Mouse (Mus musculus) heart, postnatal 0 days (tissue): Measurements from ENCODE around the gene Esam. TPM values are rescaled to one million over a fixed set of nuclear protein-coding genes. Genes with fewer than 3 reads are reported as not detected.

Experiments used
- ATAC-seq: fragments of 200-750 bp; cut with Nextera tagmentation; 2 replicates; pipeline ENCODE4 v1.8.0; 2017; ENCODE audit warnings: low read depth, moderate number of reproducible peaks, moderate library complexity; ENCODE audit not compliant: insufficient read depth
- DNase-seq: peaks from one replicate; pipeline ENCODE4 v3.0.0-alpha.2; 2016; ENCODE audit warnings: low spot score
- H3K27ac ChIP-seq: fragments of 300-500 bp; sonication (generic); 2 replicates; pipeline ENCODE4 v1.5.1; 2014; ENCODE audit warnings: low read depth, mild to moderate bottlenecking
- H3K27me3 ChIP-seq: fragments of 300-500 bp; sonication (generic); 2 replicates; pipeline ENCODE4 v1.6.1; 2014; ENCODE audit warnings: low read length, mixed read lengths; ENCODE audit not compliant: control insufficient read depth, insufficient read depth
- H3K36me3 ChIP-seq: fragments of 300-500 bp; sonication (generic); replicated peaks from 2 replicates; pipeline ENCODE4 v1.6.1; 2014; ENCODE audit warnings: low read length, mixed read lengths; ENCODE audit not compliant: control insufficient read depth, insufficient read depth
- H3K4me1 ChIP-seq: fragments of 300-500 bp; sonication (generic); 2 replicates; pipeline ENCODE4 v1.6.1; 2014; ENCODE audit warnings: antibody characterized with exemption; ENCODE audit not compliant: control insufficient read depth, insufficient read depth
- H3K4me2 ChIP-seq: fragments of 300-500 bp; sonication (generic); 2 replicates; pipeline ENCODE4 v1.6.1; 2014; ENCODE audit warnings: low read depth, mild to moderate bottlenecking, low read length, moderate library complexity
- H3K4me3 ChIP-seq: fragments of 300-500 bp; sonication (generic); 2 replicates; pipeline ENCODE4 v1.5.1; 2014; ENCODE audit warnings: low read depth, low read length
- H3K9ac ChIP-seq: fragments of 300-500 bp; sonication (generic); replicated peaks from 2 replicates; pipeline ENCODE4 v1.6.1; 2014; ENCODE audit warnings: low read depth, low read length, mixed read lengths
- H3K9me3 ChIP-seq: fragments of 300-500 bp; sonication (generic); replicated peaks from 2 replicates; pipeline ENCODE4 v1.6.1; 2016; ENCODE audit warnings: low read length; ENCODE audit not compliant: control insufficient read depth
- CTCF ChIP-seq: IDR thresholded peaks from 2 replicates; pipeline ENCODE4 v1.5.1; 2016; ENCODE audit warnings: antibody characterized with exemption, control low read depth, low read depth
- EP300 ChIP-seq: IDR thresholded peaks from 2 replicates; pipeline ENCODE4 v1.6.1; 2016; ENCODE audit warnings: antibody characterized with exemption, low read depth
- WGBS: fragments of 180-500 bp; shearing (Covaris S2); extraction: QIAGEN DNeasy Blood & Tissue Kit; methylation state at CpG from one replicate; pipeline ENCODE4 v1.1.7; 2014; 5-methylcytosine and 5-hydroxymethylcytosine counted together
- polyA plus RNA-seq: library from polyadenylated mRNA; unstranded; fragments of >200 nt; fragmentation: Nextera tagmentation; extraction: Ambion mirVana; gene quantifications from 2 replicates; pipeline ENCODE4 v1.2.1, GENCODE M21; 2015
- total RNA-seq: library from RNA; depleted of rRNA; stranded (reverse); fragments of >200 nt; gene quantifications from 2 replicates; pipeline ENCODE4 v1.2.3, GENCODE M21; 2014; ENCODE audit warnings: low replicate concordance

Gene Esam
- total and polyA plus RNA-seq, 2 experiments from 2014 or later, result 83.4 to 117 TPM

DNA sequence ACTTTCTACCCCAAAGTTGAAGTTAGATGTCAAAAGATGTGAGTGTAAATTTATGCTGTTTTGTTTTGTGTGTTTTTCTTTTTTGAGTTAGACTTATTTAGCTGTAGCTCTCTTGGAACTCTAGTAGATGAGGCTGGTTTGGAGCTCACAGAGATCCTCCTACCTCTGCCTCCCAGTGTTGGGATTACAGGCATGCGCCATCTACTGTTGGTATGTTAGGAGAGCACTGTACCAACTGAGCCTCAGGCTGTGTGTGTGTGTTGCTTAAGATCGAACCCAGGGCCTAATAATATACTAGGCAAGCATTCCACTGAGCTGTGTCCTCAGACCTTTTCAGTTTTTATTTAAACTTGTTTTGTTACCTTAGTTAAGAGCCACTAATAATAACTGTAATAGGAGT is 15.8 kb upstream of the Esam start:
- Histone ChIP-seq H3K27me3 (no peaks in the 10 kb centered on the region), H3K9me3 (no peaks in the 10 kb centered on the region), H3K9ac (no peak overlapping the region), H3K4me1 (peaks cover 20% of the 10 kb centered on the region; the same call in 1 of the 2 replicates), H3K27ac (no peak overlapping the region), H3K4me2 (no peak overlapping the region), H3K4me3 (no peak overlapping the region), H3K36me3 (no peaks in the 10 kb centered on the region)
- DNase-seq (no peak), ATAC-seq (no peak)
- TF ChIP-seq EP300 (no peak), CTCF (peak; percentile 13; the same call in 1 of the 2 replicates)
- 93% methylated on average over 2 of the region's 2 CpGs for WGBS

DNA sequence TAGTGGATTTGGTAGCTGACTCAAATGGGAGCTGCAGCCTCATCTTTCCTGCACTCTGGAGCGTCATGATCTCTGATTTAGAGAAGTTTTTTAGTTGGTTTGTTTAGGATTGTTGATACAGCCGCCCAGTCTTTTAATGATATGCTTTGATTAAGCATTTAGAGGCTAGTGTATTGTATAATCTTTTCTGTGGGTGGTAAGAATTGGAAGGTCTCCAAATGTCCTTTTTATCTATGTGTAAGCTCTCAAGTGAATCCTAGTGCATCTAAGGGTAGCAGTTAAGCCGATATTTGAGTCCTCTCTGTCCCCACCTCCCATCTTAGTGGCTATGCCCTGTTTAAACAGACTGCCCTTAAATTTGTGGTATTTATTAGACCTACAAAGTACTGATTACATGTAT is 13.4 kb upstream of the Esam start:
- peaks cover 9% of the 10 kb centered on the region for H3K36me3 ChIP-seq
- H3K27me3 ChIP-seq, result no peaks in the 10 kb centered on the region
- no peak overlapping the region for H3K27ac ChIP-seq
- H3K4me3 ChIP-seq, result no peak overlapping the region
- H3K9ac ChIP-seq, result no peak overlapping the region
- no peak for DNase-seq
- peaks cover 20% of the 10 kb centered on the region; the same call in 1 of the 2 replicates for H3K4me1 ChIP-seq
- H3K9me3 ChIP-seq, result no peaks in the 10 kb centered on the region
- H3K4me2 ChIP-seq, result no peak overlapping the region
- TF ChIP-seq CTCF, result no peak
- TF ChIP-seq EP300, result no peak
- 54% methylated on average over 3 of the region's 3 CpGs for WGBS
- no peak for ATAC-seq

DNA sequence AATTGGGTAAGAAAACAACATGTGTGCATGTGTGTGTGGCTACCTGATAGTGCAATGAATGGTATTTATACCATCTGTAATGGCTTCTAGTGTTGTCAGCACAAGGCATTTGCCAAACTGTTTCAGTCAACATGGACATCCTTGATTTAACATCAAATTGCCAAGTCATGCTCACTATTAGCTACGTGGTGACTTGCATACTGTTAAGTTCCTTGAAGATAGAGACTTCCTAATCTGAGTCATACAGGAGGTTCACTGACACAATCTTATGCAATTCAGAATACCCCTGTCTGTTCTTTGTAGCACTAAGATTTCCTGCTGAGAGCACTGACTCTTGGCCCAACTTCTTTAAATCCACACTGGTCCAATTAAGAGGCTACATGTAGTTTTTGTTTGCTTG is 10.4 kb upstream of the Esam start:
- Histone ChIP-seq H3K27ac (no peak overlapping the region), H3K9me3 (no peaks in the 10 kb centered on the region), H3K36me3 (peaks cover 24% of the 10 kb centered on the region), H3K4me2 (no peak overlapping the region), H3K27me3 (no peaks in the 10 kb centered on the region), H3K9ac (no peak overlapping the region), H3K4me1 (peaks cover 20% of the 10 kb centered on the region; the same call in 1 of the 2 replicates), H3K4me3 (no peak overlapping the region)
- no peak for ATAC-seq
- 71% methylated on average over 1 of the region's 1 CpGs for WGBS
- no peak for TF ChIP-seq EP300
- DNase-seq, result no peak

- peaks cover 20% of the 10 kb centered on the region; the same call in 1 of the 2 replicates for H3K4me1 ChIP-seq
- no peak overlapping the region for H3K27ac ChIP-seq
- no peak overlapping the region for H3K9ac ChIP-seq
- DNase-seq (no peak), ATAC-seq (no peak)
- no peaks in the 10 kb centered on the region for H3K9me3 ChIP-seq
- peaks cover 34% of the 10 kb centered on the region for H3K36me3 ChIP-seq
- 88% methylated on average over 8 of the region's 8 CpGs for WGBS
- no peaks in the 10 kb centered on the region for H3K27me3 ChIP-seq
- H3K4me2 ChIP-seq, result no peak overlapping the region
- no peak overlapping the region for H3K4me3 ChIP-seq
- TF ChIP-seq EP300 (no peak), CTCF (no peak)
These were observed 8.9 kb upstream of the Esam start for GRCm38 (mm10) chr9:37518991-37519390.

DNA sequence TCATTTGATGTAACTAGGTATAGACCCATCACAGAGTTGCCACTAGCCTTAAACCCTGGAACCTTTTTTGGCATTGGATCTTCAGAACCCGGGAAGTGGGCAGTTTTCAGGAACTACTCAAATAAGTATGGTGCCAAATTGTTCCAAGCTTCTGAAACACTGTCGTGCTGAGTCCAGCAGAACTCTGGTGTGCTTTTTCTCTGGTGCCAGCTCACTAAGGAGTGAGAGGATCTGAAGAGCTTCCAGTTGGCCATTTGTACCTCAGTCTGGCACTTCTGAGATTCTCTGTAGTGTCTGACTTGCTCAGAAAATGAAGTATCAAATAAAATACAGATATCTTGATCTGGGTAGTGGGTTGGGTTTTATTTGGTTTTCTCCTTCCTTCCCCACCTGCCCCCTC is 7.9 kb upstream of the Esam start:
- 87% methylated on average over 2 of the region's 2 CpGs for WGBS
- no peak overlapping the region for H3K4me2 ChIP-seq
- no peak overlapping the region for H3K9ac ChIP-seq
- no peak overlapping the region for H3K4me3 ChIP-seq
- TF ChIP-seq CTCF (no peak), EP300 (no peak)
- peaks cover 10% of the 10 kb centered on the region; the same call in 1 of the 2 replicates for H3K4me1 ChIP-seq
- no peaks in the 10 kb centered on the region for H3K9me3 ChIP-seq
- H3K27me3 ChIP-seq, result no peaks in the 10 kb centered on the region
- H3K27ac ChIP-seq, result no peak overlapping the region
- ATAC-seq (no peak), DNase-seq (no peak)
- peaks cover 34% of the 10 kb centered on the region for H3K36me3 ChIP-seq

GRCm38 (mm10) chr9:37525461-37525860 is 2.4 kb upstream of the Esam start:
- peaks cover 15% of the 10 kb centered on the region; the same call in 1 of the 2 replicates for H3K27me3 ChIP-seq
- peaks cover 18% of the 10 kb centered on the region for H3K36me3 ChIP-seq
- ATAC-seq (no peak), DNase-seq (no peak)
- WGBS, result 74% methylated on average over 2 of the region's 2 CpGs
- H3K4me3 ChIP-seq, result no peak overlapping the region
- no peak overlapping the region for H3K27ac ChIP-seq
- no peaks in the 10 kb centered on the region for H3K4me1 ChIP-seq
- no peak overlapping the region for H3K4me2 ChIP-seq
- no peak overlapping the region for H3K9ac ChIP-seq
- TF ChIP-seq EP300 (no peak), CTCF (no peak)
- H3K9me3 ChIP-seq, result no peaks in the 10 kb centered on the region
